Mouse (Mus musculus) stomach, embryonic 16.5 days (tissue): ENCODE measurements around the gene Catsperd. TPM values are rescaled to one million over a fixed set of nuclear protein-coding genes. Genes with fewer than 3 reads are reported as not detected.
A peak's percentile ranks its signal among the peaks of the same experiment; 100 is the strongest.
"Not testable (repeated sequence)": the region's sequence is repeated elsewhere in the genome, so short reads cannot be mapped to it uniquely, and the experiment has no call there.

Experiments used
- ATAC-seq: fragments of 200-750 bp; cut with Nextera tagmentation; 2 replicates; pipeline ENCODE4 v1.8.0; 2017; ENCODE audit warnings: moderate number of reproducible peaks, moderate TSS enrichment; ENCODE audit not compliant: insufficient read depth, low FRiP score
- H3K27ac ChIP-seq: fragments of 300-500 bp; sonication (generic); 2 replicates; pipeline ENCODE4 v1.5.1; 2014; ENCODE audit warnings: low read length
- H3K27me3 ChIP-seq: fragments of 300-500 bp; sonication (generic); 2 replicates; pipeline ENCODE4 v1.6.1; 2014; ENCODE audit warnings: low read length, control low read depth, mixed read lengths; ENCODE audit not compliant: control insufficient read depth, insufficient read depth
- H3K36me3 ChIP-seq: fragments of 300-500 bp; sonication (generic); 2 replicates; pipeline ENCODE4 v1.6.1; 2014; ENCODE audit warnings: low read length; ENCODE audit not compliant: control insufficient read depth, insufficient read depth
- H3K4me1 ChIP-seq: fragments of 300-500 bp; sonication (generic); 2 replicates; pipeline ENCODE4 v1.6.1; 2014; ENCODE audit warnings: low read length, control low read depth, mixed read lengths; ENCODE audit not compliant: control insufficient read depth, insufficient read depth
- H3K4me2 ChIP-seq: fragments of 300-500 bp; sonication (generic); 2 replicates; pipeline ENCODE4 v1.6.1; 2014; ENCODE audit warnings: low read depth, low read length, mixed read lengths
- H3K4me3 ChIP-seq: fragments of 300-500 bp; sonication (generic); replicated peaks from 2 replicates; pipeline ENCODE4 v1.5.1; 2014; ENCODE audit warnings: mild to moderate bottlenecking, low read length
- H3K9ac ChIP-seq: fragments of 300-500 bp; sonication (generic); 2 replicates; pipeline ENCODE4 v1.6.1; 2014; ENCODE audit warnings: low read length
- H3K9me3 ChIP-seq: fragments of 300-500 bp; sonication (generic); replicated peaks from 2 replicates; pipeline ENCODE4 v1.6.1; 2016; ENCODE audit warnings: low read length, control low read depth; ENCODE audit not compliant: control insufficient read depth
- WGBS: fragments of 180-500 bp; shearing (Covaris S2); extraction: QIAGEN DNeasy Blood & Tissue Kit; methylation state at CpG from one replicate; pipeline ENCODE4 v1.1.7; 2014; 5-methylcytosine and 5-hydroxymethylcytosine counted together
- polyA plus RNA-seq: library from polyadenylated mRNA; unstranded; fragments of >200 nt; fragmentation: Nextera tagmentation; extraction: Ambion mirVana; gene quantifications from 2 replicates; pipeline ENCODE4 v1.2.1, GENCODE M21; 2015

Catsperd gene
- polyA plus RNA-seq, 1 experiment from 2014 or later: 0.65 TPM

DNA sequence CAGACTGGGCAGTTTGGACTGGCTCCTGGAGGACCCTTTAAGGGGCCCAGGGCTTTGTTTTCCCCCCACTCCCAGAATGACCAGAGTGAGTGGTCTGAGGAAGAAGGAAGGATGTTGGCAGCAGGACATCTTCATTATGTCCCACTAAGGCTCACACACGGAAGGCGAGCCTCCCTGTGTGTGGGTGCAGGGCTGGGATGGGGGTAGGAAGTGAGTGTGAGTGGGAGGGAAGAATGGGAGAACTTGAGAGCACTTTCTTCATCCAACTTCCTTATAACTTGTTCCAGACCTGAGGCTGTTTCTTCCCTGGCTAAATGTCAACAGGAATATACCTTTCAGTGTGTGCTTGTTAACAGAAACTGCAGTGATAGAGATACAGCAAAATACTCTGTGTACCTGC, 16.6 kb upstream of the Catsperd start:
- peaks cover 27% of the 10 kb centered on the region for H3K4me1 ChIP-seq
- H3K36me3 ChIP-seq: peaks cover 12% of the 10 kb centered on the region
- ATAC-seq: no peak
- WGBS: 63% methylated on average over 2 of the region's 2 CpGs
- H3K9ac ChIP-seq: no peak overlapping the region
- no peaks in the 10 kb centered on the region for H3K9me3 ChIP-seq
- no peak overlapping the region for H3K4me2 ChIP-seq
- H3K27ac ChIP-seq: no peak overlapping the region
- H3K27me3 ChIP-seq: no peaks in the 10 kb centered on the region
- no peak overlapping the region for H3K4me3 ChIP-seq

GRCm38 (mm10) chr17:56611861-56612564, 15.9 kb upstream of the Catsperd start:
- Histone ChIP-seq H3K4me3 (no peak overlapping the region), H3K9ac (no peak overlapping the region), H3K9me3 (no peaks in the 10 kb centered on the region), H3K4me1 (peaks cover 27% of the 10 kb centered on the region), H3K4me2 (peak overlapping the region; percentile 30), H3K27ac (no peak overlapping the region), H3K27me3 (no peaks in the 10 kb centered on the region), H3K36me3 (peaks cover 14% of the 10 kb centered on the region)
- WGBS: 18% methylated on average over 14 of the region's 14 CpGs
- no peak for ATAC-seq

DNA sequence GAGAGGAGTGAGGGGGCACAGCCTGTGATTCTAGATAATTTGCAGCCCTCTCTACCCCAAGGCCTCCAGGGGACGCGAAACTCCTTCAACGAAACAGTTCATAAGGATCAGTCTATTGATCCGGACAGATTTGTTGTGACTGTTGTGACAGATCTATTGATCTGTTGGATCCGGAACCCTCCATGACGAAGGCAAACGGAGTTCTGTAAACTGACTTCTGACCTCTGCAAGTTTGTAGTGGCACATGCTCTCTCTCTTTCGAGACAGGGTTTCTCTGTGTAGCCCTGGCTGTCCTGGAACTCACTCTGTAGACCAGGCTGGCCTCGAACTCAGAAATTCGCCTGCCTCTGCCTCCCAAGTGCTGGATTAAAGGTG, 15.4 kb upstream of the Catsperd start:
- H3K4me3 ChIP-seq, H3K27me3 ChIP-seq, ATAC-seq, H3K27ac ChIP-seq, H3K9me3 ChIP-seq, H3K4me2 ChIP-seq, H3K9ac ChIP-seq: not testable (repeated sequence)
- WGBS: 65% methylated on average over 10 of the region's 10 CpGs
- peaks cover 17% of the 10 kb centered on the region for H3K36me3 ChIP-seq
- peaks cover 26% of the 10 kb centered on the region for H3K4me1 ChIP-seq

GRCm38 (mm10) chr17:56613236-56613844, 14.6 kb upstream of the Catsperd start, which contains the start of gene Rpl36:
Gene Rpl36 (plus strand): TSS chr17:56613416.
- peak within 1 kb of the TSS; percentile 85 for H3K27ac ChIP-seq
- H3K4me2 ChIP-seq: peak within 1 kb of the TSS; percentile 96
- H3K4me1 ChIP-seq: peaks cover 23% of the 10 kb centered on the region
- under 1% methylated on average over 52 of the region's 52 CpGs for WGBS
- peak; percentile 57 for ATAC-seq
- H3K36me3 ChIP-seq: peaks cover 24% of the 10 kb centered on the region
- peak within 1 kb of the TSS; percentile 74 for H3K4me3 ChIP-seq
- H3K9ac ChIP-seq: peak within 1 kb of the TSS; percentile 91
- no peaks in the 10 kb centered on the region for H3K27me3 ChIP-seq
- no peaks in the 10 kb centered on the region for H3K9me3 ChIP-seq

DNA sequence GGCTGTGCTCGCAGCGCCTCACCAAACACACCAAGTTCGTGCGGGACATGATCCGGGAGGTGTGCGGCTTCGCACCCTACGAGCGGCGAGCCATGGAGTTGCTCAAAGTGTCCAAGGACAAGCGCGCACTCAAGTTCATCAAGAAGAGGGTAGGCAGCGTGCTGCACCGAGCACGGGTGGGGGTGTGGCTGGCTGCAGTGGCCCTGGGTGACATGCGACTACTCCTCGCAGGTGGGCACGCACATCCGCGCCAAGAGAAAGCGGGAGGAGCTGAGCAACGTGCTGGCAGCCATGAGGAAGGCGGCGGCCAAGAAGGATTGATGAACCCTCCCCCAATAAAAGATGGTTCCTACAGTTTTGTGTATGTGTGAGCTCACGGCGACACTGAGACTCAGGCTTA, 14.1 kb upstream of the Catsperd start:
- H3K4me3 ChIP-seq: peak overlapping the region; percentile 74
- peaks cover 18% of the 10 kb centered on the region for H3K4me1 ChIP-seq
- H3K27me3 ChIP-seq, ATAC-seq, H3K9me3 ChIP-seq: not testable (repeated sequence)
- H3K27ac ChIP-seq: peak overlapping the region; percentile 85
- WGBS: 0% methylated on average over 26 of the region's 26 CpGs
- peaks cover 27% of the 10 kb centered on the region for H3K36me3 ChIP-seq
- peak overlapping the region; percentile 91 for H3K9ac ChIP-seq
- H3K4me2 ChIP-seq: peak overlapping the region; percentile 96

GRCm38 (mm10) chr17:56614391-56615135, 13.4 kb upstream of the Catsperd start:
- Histone ChIP-seq H3K9ac (peak overlapping the region; percentile 91), H3K4me3 (peak overlapping the region; percentile 74), H3K27me3 (no peaks in the 10 kb centered on the region), H3K36me3 (peaks cover 29% of the 10 kb centered on the region), H3K4me2 (peak overlapping the region; percentile 96), H3K4me1 (peaks cover 18% of the 10 kb centered on the region), H3K9me3 (no peaks in the 10 kb centered on the region), H3K27ac (peak overlapping the region; percentile 21; the same call in 1 of the 2 replicates)
- ATAC-seq: no peak
- 20% methylated on average over 14 of the region's 14 CpGs for WGBS

GRCm38 (mm10) chr17:56615136-56615784, 12.7 kb upstream of the Catsperd start:
- ATAC-seq: no peak
- Histone ChIP-seq H3K27ac (no peak overlapping the region), H3K4me2 (peak overlapping the region; percentile 96), H3K9ac (peak overlapping the region; percentile 91), H3K4me3 (peak overlapping the region; percentile 74; the same call in 1 of the 2 replicates), H3K27me3 (no peaks in the 10 kb centered on the region), H3K9me3 (no peaks in the 10 kb centered on the region), H3K4me1 (peaks cover 17% of the 10 kb centered on the region), H3K36me3 (peaks cover 36% of the 10 kb centered on the region)
- WGBS: 72% methylated on average over 11 of the region's 11 CpGs

DNA sequence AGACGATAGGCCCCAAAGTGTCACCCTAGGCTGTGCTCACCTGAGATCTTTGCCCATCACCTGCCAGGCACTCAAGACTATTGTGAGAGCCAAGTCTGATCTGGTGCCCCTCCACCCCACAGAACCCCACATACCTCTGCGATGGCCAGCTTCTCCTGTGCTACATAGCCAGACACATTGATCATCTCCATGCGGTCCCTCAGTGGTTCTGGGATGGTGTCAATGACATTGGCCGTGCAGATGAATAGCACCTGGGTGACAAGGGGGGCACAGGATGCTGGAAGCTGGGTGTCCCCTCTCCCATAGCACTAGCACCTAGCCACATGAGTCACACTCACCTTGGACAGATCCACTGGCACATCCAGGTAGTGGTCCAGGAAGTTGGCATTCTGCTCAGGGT, 12.2 kb upstream of the Catsperd start:
- Histone ChIP-seq H3K4me3 (no peak overlapping the region), H3K9me3 (no peaks in the 10 kb centered on the region), H3K9ac (no peak overlapping the region; the same call in 1 of the 2 replicates), H3K36me3 (peaks cover 41% of the 10 kb centered on the region), H3K27ac (no peak overlapping the region), H3K27me3 (no peaks in the 10 kb centered on the region), H3K4me2 (no peak overlapping the region), H3K4me1 (peaks cover 15% of the 10 kb centered on the region)
- no peak for ATAC-seq
- 84% methylated on average over 4 of the region's 4 CpGs for WGBS
